Mouse (Mus musculus) macrophage (primary cell): ENCODE measurements around the gene Slc1a5. TPM values are rescaled to one million over a fixed set of nuclear protein-coding genes. Genes with fewer than 3 reads are reported as not detected.

ENCODE experiments used
- H3K27ac ChIP-seq: fragments of 350-480 bp; formaldehyde crosslinking; 2 replicates; pipeline ENCODE4 v1.9.0; 2021
- H3K36me3 ChIP-seq: fragments of 350-480 bp; formaldehyde crosslinking; 2 replicates; pipeline ENCODE4 v1.9.0; 2021; ENCODE audit errors: inconsistent target
- H3K4me3 ChIP-seq: fragments of 350-480 bp; formaldehyde crosslinking; 2 replicates; pipeline ENCODE4 v1.9.0; 2021; ENCODE audit errors: inconsistent target
- H3K79me2 ChIP-seq: fragments of 350-480 bp; formaldehyde crosslinking; 2 replicates; pipeline ENCODE4 v1.9.0; 2021; ENCODE audit errors: inconsistent target
- WGBS: methylation state at CpG from one replicate; pipeline ENCODE4 v1.1.7; 2026; ENCODE audit warnings: inconsistent platforms; ENCODE audit not compliant: missing documents; 5-methylcytosine and 5-hydroxymethylcytosine counted together
- polyA plus RNA-seq: library from polyadenylated mRNA; stranded (reverse); fragments of 250-400 nt; gene quantifications from 3 replicates; pipeline ENCODE4 v1.2.4, GENCODE M21; 2018; ENCODE audit warnings: inconsistent platforms
- total RNA-seq, 78 experiments: library from RNA; depleted of rRNA; stranded (reverse); fragments of 250-400 nt; gene quantifications; 1 replicate in 9 of 78; 2 replicates in 24 of 78; 3 replicates in 43 of 78; 4 replicates in 2 of 78; pipeline ENCODE4 v1.2.4; 2018; ENCODE audit warnings: inconsistent platforms in 56 of 78

Gene Slc1a5
- 10 to 100 TPM; 10.7 to 39.0 (median 19.8) TPM for total RNA-seq (2018; cell fraction: chromatin; rRNA removed)
- 10 to 100 TPM in 4 of 26 experiments, 1 to 10 TPM in 22; 3.3 to 11.9 (median 7.5) TPM for total RNA-seq (2018; cell fraction: cytosol; rRNA removed)
- total RNA-seq (2018; cell fraction: nucleus; rRNA removed): 10 to 100 TPM; 11.1 to 88.3 (median 26.6) TPM
- polyA plus RNA-seq: 4.0 to 23.3 TPM (median 15.1 TPM) in 3 replicates

DNA sequence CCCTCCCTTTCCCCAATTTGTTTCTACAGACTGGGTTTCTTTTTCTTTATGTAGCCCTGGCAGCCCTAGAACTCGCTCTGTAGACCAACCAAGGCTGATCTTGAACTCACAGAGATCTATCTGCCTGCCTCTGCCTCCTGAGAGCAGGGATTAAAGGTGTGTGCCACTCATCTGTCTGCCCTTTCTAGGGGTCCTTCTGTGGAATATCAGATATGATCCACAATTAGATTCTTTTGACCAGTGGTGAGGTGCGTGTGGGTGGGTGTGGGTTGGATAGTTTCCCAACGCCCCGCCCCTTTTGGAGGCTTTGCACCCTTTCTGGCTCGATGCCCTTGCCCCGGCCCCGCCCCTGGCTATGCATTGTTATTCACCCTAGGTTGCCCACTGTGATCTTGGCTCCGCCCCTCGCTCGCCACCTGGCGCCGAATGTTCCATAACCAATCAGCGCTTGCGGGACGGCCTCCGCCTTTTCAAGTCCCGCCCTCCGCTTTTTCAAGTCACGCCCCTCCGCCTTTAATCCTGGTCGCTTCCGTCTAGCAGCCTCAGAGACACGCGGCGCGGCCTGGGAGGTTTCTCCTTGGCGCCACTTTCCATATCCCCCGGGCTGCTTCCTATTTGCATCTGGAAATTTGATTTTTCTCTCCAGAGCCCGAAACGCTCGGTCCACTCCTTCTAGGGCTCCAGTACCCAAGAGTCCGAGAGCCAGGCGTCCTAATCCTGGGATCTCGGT lies at the start of gene Slc1a5:
Gene Slc1a5, plus strand, starts transcription at position 516 of the 730 bp plus-strand sequence.
- H3K27ac ChIP-seq: peak within 1 kb of the TSS; percentile 25
- peak within 1 kb of the TSS; percentile 72 for H3K4me3 ChIP-seq
- peaks cover 28% of the 10 kb centered on the region for H3K79me2 ChIP-seq
- H3K36me3 ChIP-seq: no peaks in the 10 kb centered on the region
- WGBS: 3% methylated on average over 30 of the region's 34 CpGs

DNA sequence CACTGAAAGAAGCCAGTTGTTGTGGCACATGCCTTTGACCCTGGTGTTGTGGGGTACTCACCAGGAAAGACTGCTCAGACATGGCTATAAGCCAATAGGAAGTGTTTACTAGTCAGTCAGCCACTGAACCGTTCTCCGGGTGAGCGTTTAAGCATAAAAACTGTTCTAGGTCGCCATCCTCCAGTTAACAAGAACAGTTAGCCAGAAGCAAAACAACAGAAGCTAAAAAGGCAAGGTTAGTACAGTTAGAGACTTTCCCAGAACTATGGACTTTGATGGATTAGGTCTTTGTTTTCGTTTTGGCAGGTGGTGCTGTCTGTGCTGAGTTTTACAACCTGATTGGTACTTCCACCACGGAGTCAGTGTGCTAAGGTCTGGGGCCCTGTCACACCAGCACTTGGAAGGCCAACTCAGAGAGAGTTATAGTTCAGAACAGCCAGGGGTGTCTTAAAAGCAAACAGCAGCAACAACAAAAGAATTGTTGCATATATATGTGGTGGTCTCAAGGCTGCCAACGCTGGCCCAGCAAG lies 49.2 kb upstream of the Slc1a5 start:
- Histone ChIP-seq H3K4me3 (no peak overlapping the region), H3K36me3 (no peaks in the 10 kb centered on the region), H3K79me2 (no peaks in the 10 kb centered on the region), H3K27ac (no peak overlapping the region)
- WGBS: 28% methylated on average over 7 of the region's 7 CpGs

DNA sequence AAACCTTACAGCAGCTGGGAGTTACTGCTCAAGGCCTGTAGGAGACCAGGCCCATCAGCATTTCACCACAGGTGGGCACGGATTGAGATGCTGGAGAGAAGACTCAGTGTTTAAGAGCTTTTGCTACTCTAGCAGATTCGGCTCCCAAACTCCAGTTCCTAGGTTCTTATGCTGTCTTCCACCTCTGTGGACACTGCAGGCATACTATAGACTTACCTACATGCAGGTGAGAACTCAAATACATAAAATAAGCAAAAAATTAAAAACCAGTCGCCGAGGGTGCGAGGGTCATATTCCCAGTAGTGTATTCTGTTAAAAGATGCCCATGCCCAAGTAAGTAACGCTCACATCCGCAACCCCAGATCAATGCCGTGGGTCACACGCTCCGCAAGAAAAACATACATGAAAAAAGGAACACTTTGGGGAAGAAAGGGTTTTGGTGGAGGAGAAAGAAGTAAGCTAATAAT lies 43.5 kb upstream of the Slc1a5 start:
- H3K79me2 ChIP-seq: peaks cover 44% of the 10 kb centered on the region
- WGBS: 53% methylated on average over 10 of the region's 10 CpGs
- H3K27ac ChIP-seq: no peak overlapping the region
- H3K4me3 ChIP-seq: peak overlapping the region; percentile 89
- peaks cover 3% of the 10 kb centered on the region; the same call in 1 of the 2 replicates for H3K36me3 ChIP-seq

DNA sequence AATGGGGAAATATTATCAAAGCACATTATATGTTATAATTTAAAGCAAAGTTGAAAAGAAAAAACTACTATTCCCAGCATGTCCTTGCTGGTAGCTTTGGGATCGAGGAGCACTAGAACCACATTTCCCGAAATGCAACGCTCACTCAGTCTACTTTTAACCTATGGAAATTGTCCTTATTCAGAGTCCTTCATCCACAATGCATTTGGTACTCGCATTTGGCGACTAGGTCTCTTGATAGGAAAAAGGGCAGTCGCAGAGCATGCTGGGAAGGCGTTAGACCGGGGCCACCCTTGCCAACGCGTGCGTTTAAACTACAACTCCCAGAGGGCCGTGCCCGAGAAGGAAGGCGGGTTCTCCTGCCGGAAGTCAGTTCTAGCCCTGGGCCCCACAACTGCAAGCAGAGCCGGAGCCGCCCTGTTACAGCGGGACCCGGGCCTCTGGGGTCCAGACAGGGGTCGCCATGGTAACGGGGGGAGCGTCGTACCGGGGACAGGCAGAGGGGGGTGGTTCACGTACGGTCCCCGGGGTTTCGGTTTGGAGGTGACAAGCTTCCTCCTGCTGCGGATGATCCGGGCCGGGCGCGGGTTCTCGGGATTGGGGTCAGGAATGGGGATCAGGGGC lies 43.0 kb upstream of the Slc1a5 start, which contains the start of gene Ap2s1:
Gene Ap2s1, plus strand, starts transcription at position 338 of the 624 bp plus-strand sequence.
- H3K79me2 ChIP-seq: peaks cover 50% of the 10 kb centered on the region
- peak within 1 kb of the TSS; percentile 80 for H3K27ac ChIP-seq
- H3K4me3 ChIP-seq: peak within 1 kb of the TSS; percentile 89
- WGBS: 0% methylated on average over 34 of the region's 34 CpGs
- H3K36me3 ChIP-seq: peaks cover 8% of the 10 kb centered on the region

DNA sequence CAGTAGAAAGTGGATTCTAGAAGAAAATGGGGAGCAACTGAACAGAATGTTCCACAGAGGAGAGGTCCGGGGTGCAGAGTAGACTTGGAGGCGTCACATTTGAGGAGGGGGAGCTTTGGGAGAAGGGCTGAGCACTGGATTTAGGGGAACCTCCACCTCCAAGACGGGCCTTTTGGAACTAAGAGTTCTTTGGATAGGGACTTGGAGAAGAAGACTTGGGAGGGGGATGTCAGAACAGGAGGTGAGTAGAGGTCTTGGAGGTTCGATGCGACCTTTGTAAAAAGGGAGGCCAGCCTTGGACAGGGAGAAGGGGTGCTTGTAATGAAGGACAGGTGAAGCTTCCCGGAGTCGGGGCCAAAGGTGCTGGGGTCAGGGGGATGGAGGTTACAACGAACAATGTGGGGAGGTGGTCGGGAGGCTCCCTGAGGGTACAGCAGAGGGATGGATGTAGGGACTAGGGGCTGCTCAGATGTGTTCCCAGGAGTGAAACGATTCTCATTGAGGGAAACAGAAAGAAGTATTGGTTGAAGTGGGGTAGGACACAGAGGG lies 42.0 kb upstream of the Slc1a5 start:
- Histone ChIP-seq H3K36me3 (peaks cover 18% of the 10 kb centered on the region), H3K79me2 (peaks cover 59% of the 10 kb centered on the region), H3K27ac (peak overlapping the region; percentile 80), H3K4me3 (peak overlapping the region; percentile 89)
- WGBS: 30% methylated on average over 10 of the region's 10 CpGs

DNA sequence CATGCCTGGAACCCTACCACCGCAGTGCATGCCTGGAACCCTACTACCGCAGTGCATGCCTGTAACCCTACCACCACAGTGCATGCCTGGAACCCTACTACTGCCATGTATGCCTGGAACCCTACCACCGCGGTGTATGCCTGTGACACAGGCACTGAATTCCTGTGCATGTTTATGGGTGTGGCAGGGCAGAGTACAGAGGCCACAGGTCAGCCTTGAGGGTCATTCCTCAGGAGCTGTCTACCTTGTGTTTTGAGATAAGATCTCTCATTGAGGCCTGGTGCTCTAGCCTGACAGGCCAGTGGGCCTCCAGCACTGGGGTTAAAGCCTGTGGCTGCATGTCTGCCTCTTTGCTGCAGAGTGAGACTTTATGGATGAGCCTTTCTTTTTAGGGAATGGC lies 35.8 kb upstream of the Slc1a5 start:
- Histone ChIP-seq H3K79me2 (peaks cover 50% of the 10 kb centered on the region), H3K36me3 (peaks cover 68% of the 10 kb centered on the region), H3K27ac (no peak overlapping the region), H3K4me3 (no peak overlapping the region)
- 89% methylated on average over 4 of the region's 4 CpGs for WGBS

DNA sequence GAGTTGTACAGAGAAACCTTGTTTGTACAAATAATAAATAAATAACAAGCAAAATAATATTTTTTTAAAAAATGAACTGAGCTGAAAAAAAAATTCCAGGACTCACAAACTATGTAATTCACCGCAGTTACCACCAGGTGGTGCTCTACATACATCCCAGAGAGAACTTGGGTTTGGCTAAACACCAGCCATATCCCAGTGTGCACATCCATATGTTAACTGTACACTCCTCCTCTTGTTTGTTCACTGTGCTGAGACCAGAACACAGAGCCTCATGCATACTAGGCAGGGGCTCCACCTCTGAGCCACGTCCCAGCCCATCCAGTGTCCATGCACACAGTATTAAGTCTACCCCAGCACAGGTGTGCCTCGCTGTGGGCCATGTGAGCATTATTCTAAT lies 35.0 kb upstream of the Slc1a5 start:
- WGBS: 60% methylated on average over 3 of the region's 3 CpGs
- peaks cover 68% of the 10 kb centered on the region for H3K36me3 ChIP-seq
- no peak overlapping the region for H3K4me3 ChIP-seq
- peaks cover 43% of the 10 kb centered on the region for H3K79me2 ChIP-seq
- no peak overlapping the region for H3K27ac ChIP-seq

DNA sequence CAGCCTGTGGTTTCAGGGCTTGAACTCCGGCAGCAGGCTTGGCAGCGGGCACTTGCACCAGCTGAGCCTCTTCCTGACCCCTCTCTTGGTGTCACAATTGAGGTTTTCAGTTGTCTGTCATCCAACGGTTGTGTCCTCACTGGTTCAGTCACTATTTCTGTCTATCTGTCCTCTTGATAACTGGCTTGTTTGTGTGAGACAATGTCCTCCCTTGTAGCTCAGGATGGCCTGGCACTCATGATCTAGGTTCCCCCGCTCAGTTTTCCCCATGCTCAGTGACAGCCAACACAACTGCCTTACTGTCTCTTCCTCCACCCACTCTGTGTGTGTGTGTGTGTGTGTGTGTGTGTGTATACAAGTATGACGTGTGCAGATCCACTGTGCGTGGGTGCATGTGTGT lies 33.5 kb upstream of the Slc1a5 start:
- Histone ChIP-seq H3K4me3 (no peak overlapping the region), H3K27ac (no peak overlapping the region), H3K36me3 (peaks cover 65% of the 10 kb centered on the region), H3K79me2 (peaks cover 27% of the 10 kb centered on the region)
- 86% methylated on average over 6 of the region's 6 CpGs for WGBS

DNA sequence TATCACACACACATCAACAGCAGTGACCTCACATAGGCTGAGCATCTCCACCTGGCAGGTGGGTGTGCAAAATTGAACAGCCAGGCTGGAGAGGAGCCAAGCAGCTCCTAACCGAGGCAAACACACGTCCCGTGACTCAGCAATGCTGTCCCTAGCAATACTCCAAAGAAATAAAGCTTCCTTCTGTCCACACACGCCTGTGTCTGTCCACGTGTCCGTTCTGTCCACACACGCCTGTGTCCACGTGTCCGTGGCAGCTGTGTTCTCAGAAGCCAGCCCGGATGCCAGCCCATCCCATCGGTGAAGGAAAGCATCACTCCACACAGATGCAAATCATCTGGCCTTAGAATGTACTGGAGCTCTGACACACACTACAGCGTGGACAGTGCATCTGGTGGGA lies 29.1 kb upstream of the Slc1a5 start:
- Histone ChIP-seq H3K79me2 (no peaks in the 10 kb centered on the region), H3K27ac (no peak overlapping the region), H3K36me3 (peaks cover 26% of the 10 kb centered on the region), H3K4me3 (no peak overlapping the region)
- 80% methylated on average over 12 of the region's 12 CpGs for WGBS

DNA sequence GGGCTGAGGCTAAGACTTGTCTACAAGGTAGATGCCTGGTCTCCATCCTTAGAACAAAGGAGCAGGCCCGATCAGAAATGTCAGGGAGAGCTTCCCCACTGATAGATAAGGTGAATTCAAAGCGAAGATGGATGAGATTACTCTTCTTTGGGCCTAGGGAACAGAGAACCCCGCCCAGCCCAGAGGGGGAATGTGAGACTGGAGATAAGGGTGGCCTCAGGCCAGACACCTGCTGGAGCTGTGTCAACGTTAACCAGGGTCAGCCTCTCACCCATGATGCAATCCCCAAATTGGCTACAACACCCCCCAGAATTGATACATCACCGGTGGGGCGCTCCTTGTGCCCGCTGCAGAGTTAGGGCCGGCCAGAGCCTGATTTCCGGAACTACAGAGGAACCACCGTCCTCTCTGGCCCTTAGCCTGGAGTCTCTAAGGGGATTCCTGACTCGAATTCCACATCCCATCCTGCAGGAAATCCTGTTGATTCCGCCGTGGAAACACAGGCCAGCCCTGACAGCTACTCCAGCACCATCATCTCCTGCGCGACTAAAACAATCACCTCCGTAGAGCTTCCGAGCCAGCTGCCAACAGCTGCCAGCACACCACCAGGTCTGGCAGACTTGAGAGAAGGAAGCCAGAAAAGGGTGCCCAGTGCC lies 25.6 kb upstream of the Slc1a5 start:
- H3K4me3 ChIP-seq: no peak overlapping the region
- 77% methylated on average over 17 of the region's 17 CpGs for WGBS
- no peaks in the 10 kb centered on the region for H3K79me2 ChIP-seq
- H3K27ac ChIP-seq: no peak overlapping the region
- no peaks in the 10 kb centered on the region for H3K36me3 ChIP-seq

DNA sequence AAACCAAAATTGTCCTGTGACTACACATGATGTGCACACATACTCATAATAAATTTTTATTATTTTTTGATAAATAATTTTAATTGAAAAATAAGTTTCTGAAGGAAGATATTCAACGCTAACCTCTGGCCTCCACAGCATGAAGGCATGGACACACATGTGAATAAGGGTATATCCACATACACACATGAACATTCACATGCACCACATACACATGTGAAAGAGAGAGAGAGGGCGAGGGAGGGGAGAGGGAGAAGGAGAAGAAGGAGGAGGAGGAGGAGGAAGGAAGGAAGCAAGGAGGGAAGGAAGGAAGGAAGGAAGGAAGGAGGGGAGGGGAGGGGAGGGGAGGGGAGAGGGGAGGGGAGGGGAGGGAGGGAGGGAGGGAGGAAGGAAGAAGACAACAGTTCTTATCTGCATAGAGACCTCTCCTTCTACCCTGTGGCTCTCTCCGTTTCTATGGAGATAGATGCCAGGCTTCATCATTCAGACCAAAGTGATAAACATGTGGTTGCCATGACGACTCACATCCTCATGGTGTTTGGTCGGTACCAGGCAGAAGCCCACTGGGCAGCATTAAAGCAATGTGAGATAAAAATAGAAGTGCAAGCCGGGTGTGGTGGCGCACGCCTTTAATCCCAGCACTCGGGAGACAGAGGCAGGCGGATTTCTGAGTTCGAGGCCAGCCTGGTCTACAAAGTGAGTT lies 22.1 kb upstream of the Slc1a5 start:
- Histone ChIP-seq H3K27ac (no peak overlapping the region), H3K79me2 (no peaks in the 10 kb centered on the region), H3K36me3 (no peaks in the 10 kb centered on the region), H3K4me3 (no peak overlapping the region)
- WGBS: 78% methylated on average over 10 of the region's 11 CpGs

DNA sequence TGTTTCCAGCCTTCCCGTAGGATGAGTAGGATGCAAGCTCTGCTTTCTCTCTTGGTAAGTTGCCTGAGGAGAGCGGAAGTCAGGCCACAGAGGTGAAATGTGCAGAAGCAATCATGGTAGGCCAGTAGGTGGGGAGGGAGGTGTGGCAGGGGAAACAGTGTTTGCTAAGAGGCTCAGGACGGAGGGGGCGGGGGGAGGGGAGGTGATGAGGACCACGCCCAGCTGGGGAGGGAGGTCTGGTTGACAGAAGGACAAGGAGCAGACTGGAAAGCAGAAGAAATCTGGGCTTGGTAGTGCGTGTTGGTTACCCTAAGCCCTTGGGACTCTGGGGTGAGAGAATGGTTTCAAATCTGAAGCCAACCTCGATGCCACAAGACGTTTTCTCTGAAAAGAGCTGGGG lies 20.8 kb upstream of the Slc1a5 start:
- H3K4me3 ChIP-seq: no peak overlapping the region
- no peaks in the 10 kb centered on the region for H3K79me2 ChIP-seq
- 16% methylated on average over 8 of the region's 8 CpGs for WGBS
- H3K36me3 ChIP-seq: no peaks in the 10 kb centered on the region
- no peak overlapping the region for H3K27ac ChIP-seq

DNA sequence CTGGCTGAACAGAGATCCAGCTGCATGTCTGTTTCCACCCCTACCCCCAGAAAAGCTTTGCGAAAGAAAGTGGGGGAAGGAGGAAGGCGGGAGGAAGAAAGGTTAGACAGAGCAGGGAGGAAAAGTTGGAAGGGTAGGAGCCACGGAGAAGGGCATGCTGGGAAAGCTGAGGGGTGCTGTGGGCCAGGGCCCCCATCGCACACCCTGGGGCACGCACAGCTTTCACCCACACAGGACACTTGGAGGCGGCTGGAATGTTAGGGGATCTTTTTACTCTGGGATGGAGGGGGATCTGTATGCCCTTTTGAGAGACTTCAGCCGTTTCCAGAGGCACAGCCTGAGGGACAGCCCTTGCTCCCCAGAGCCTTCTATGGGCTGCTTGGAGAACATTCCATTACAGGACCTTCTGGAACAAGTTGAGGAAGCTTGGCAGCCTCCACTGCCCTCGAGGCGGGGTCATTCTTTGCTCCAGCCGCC lies 20.1 kb upstream of the Slc1a5 start:
- WGBS: 69% methylated on average over 6 of the region's 10 CpGs
- H3K27ac ChIP-seq: no peak overlapping the region
- H3K4me3 ChIP-seq: no peak overlapping the region
- H3K36me3 ChIP-seq: no peaks in the 10 kb centered on the region
- H3K79me2 ChIP-seq: no peaks in the 10 kb centered on the region

DNA sequence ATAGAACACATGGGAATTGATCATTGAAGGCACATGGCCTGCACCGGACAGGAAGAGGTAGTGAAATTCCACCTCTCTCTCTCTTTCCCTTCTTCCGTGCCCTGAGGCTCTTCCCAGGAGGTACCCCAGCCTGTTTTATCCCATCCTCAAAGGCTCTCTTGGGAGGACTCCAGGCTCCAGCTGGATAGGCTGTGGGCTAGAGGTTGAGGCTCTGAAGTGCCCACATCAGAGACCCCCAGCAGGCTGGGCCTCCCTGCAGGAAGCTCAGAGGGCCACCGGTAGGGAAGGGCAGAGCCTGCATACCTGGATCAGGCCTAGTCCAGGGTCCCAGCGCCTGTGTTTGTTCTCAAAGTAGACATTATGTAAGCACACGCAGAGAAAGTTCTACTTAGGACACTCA lies 19.5 kb upstream of the Slc1a5 start:
- no peaks in the 10 kb centered on the region for H3K36me3 ChIP-seq
- no peak overlapping the region for H3K4me3 ChIP-seq
- H3K27ac ChIP-seq: no peak overlapping the region
- 89% methylated on average over 5 of the region's 5 CpGs for WGBS
- H3K79me2 ChIP-seq: no peaks in the 10 kb centered on the region
